Mouse (Mus musculus): ENCODE measurements at regions not wholly inside any gene's neighbourhood (a gene's known extent, or its start where the extent isn't known, plus 50 kb on each side); places are given as distances from the start of the nearest gene placed in this dataset.

- no peak for DNase-seq
- Histone ChIP-seq H3K27me3 (replicated peaks; ENCODE audit: control insufficient read depth, insufficient read depth, low read length) (no peaks in the 10 kb centered on the region), H3K27ac (ENCODE audit: insufficient read depth, low read depth, low read length) (no peak overlapping the region), H3K36me3 (ENCODE audit: control insufficient read depth, insufficient read depth, low read length) (no peaks in the 10 kb centered on the region), H3K4me3 (ENCODE audit: insufficient read depth, low read depth, low read length) (no peak overlapping the region), H3K4me1 (ENCODE audit: control insufficient read depth, insufficient read depth, low read length) (peaks cover 7% of the 10 kb centered on the region; the same call in 1 of the 2 replicates)
- 55% methylated on average over 4 of the region's 4 CpGs for WGBS
- no peak for TF ChIP-seq CTCF (conservative IDR thresholded peaks at IDR 0.05; ENCODE audit: insufficient read depth, insufficient read length, low read depth, low read length)
- no peak for TF ChIP-seq POLR2A (IDR thresholded peaks at IDR 0.05; ENCODE audit: low read depth, low read length)
Measured at GRCm38 (mm10) chrX:11728481-11728880, 400.9 kb downstream of the H2al1j start.

DNA sequence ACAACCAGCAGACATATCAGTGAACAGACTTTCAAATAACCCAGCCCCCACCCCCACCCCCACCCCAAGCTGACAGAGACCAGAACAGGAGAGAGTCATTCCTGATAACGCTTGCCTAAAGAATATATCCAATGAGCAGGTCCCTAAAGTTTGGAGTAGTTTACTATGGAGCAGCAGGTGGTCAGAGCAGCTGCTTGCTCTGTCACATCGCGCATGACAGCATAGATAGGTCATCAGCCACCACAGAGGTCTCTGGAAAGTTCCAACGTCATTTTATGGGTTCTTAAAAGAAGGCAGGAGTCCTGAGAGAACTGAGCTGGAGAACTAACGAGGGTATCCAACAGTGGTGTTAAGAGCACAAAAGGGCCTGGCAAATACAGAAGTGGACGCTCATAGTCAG is 402.4 kb downstream of the H2al1j start:
- no peak overlapping the region for H3K4me3 ChIP-seq (ENCODE audit: insufficient read depth, low read depth, low read length)
- no peaks in the 10 kb centered on the region for H3K36me3 ChIP-seq (ENCODE audit: control insufficient read depth, insufficient read depth, low read length)
- no peaks in the 10 kb centered on the region for H3K27me3 ChIP-seq (replicated peaks; ENCODE audit: control insufficient read depth, insufficient read depth, low read length)
- WGBS: 77% methylated on average over 6 of the region's 6 CpGs
- H3K27ac ChIP-seq (ENCODE audit: insufficient read depth, low read depth, low read length): no peak overlapping the region
- no peak for TF ChIP-seq CTCF (conservative IDR thresholded peaks at IDR 0.05; ENCODE audit: insufficient read depth, insufficient read length, low read depth, low read length)
- no peak for TF ChIP-seq POLR2A (IDR thresholded peaks at IDR 0.05; ENCODE audit: low read depth, low read length)
- 0 out of 2 replicates have a peak, but pooled peaks cover 5% of the 10 kb centered on the region for H3K4me1 ChIP-seq (ENCODE audit: control insufficient read depth, insufficient read depth, low read length)
- DNase-seq: no peak

DNA sequence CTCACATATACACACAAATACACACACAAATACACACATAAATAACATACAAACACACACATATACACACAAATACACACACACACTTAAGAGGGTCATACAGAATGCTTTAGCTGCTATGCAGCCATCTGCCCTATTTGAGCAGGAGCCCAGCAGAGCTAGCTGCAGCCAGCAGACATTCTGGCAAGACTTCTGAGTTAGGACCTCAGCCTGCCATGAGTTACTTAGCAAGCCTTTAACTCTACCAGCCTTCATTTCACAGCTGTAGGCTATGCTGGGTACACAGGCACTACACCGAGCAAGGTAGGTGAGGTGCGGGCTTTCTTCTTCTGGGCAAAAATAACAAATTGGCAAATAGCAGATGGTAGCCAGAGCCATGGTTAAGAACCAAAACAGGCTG is 404.7 kb downstream of the H2al1j start:
- WGBS: 77% methylated on average over 2 of the region's 2 CpGs
- no peak overlapping the region for H3K4me3 ChIP-seq (ENCODE audit: insufficient read depth, low read depth, low read length)
- no peak for DNase-seq
- H3K27me3 ChIP-seq (replicated peaks; ENCODE audit: control insufficient read depth, insufficient read depth, low read length): no peaks in the 10 kb centered on the region
- H3K27ac ChIP-seq (ENCODE audit: insufficient read depth, low read depth, low read length): no peak overlapping the region
- TF ChIP-seq CTCF (conservative IDR thresholded peaks at IDR 0.05; ENCODE audit: insufficient read depth, insufficient read length, low read depth, low read length) (no peak), POLR2A (IDR thresholded peaks at IDR 0.05; ENCODE audit: low read depth, low read length) (no peak)
- H3K4me1 ChIP-seq (ENCODE audit: control insufficient read depth, insufficient read depth, low read length): peaks cover 14% of the 10 kb centered on the region; the same call in 1 of the 2 replicates
- H3K36me3 ChIP-seq (ENCODE audit: control insufficient read depth, insufficient read depth, low read length): no peaks in the 10 kb centered on the region

GRCm38 (mm10) chrX:11734505-11735435 is 407.1 kb downstream of the H2al1j start:
- Histone ChIP-seq H3K36me3 (ENCODE audit: control insufficient read depth, insufficient read depth, low read length) (no peaks in the 10 kb centered on the region), H3K4me1 (ENCODE audit: control insufficient read depth, insufficient read depth, low read length) (peaks cover 14% of the 10 kb centered on the region; the same call in 1 of the 2 replicates), H3K27me3 (replicated peaks; ENCODE audit: control insufficient read depth, insufficient read depth, low read length) (no peaks in the 10 kb centered on the region), H3K27ac (ENCODE audit: insufficient read depth, low read depth, low read length) (no peak overlapping the region), H3K4me3 (ENCODE audit: insufficient read depth, low read depth, low read length) (no peak overlapping the region)
- 57% methylated on average over 26 of the region's 27 CpGs for WGBS
- peak; percentile 45 for DNase-seq
- no peak for TF ChIP-seq POLR2A (IDR thresholded peaks at IDR 0.05; ENCODE audit: low read depth, low read length)
- TF ChIP-seq CTCF (conservative IDR thresholded peaks at IDR 0.05; ENCODE audit: insufficient read depth, insufficient read length, low read depth, low read length): no peak

- Histone ChIP-seq H3K36me3 (ENCODE audit: control insufficient read depth, insufficient read depth, low read length) (no peaks in the 10 kb centered on the region), H3K27me3 (replicated peaks; ENCODE audit: control insufficient read depth, insufficient read depth, low read length) (no peaks in the 10 kb centered on the region), H3K4me3 (ENCODE audit: insufficient read depth, low read depth, low read length) (no peak overlapping the region), H3K4me1 (ENCODE audit: control insufficient read depth, insufficient read depth, low read length) (peaks cover 14% of the 10 kb centered on the region; the same call in 1 of the 2 replicates), H3K27ac (ENCODE audit: insufficient read depth, low read depth, low read length) (no peak overlapping the region)
- DNase-seq: peak; percentile 94
- 26% methylated on average over 17 of the region's 17 CpGs for WGBS
- TF ChIP-seq CTCF (conservative IDR thresholded peaks at IDR 0.05; ENCODE audit: insufficient read depth, insufficient read length, low read depth, low read length) (no peak), POLR2A (IDR thresholded peaks at IDR 0.05; ENCODE audit: low read depth, low read length) (no peak)
Measured at GRCm38 (mm10) chrX:11735516-11736170, 408.0 kb downstream of the H2al1j start.

GRCm38 (mm10) chrX:11736481-11736880 is 408.9 kb downstream of the H2al1j start:
- TF ChIP-seq CTCF (conservative IDR thresholded peaks at IDR 0.05; ENCODE audit: insufficient read depth, insufficient read length, low read depth, low read length): no peak
- no peak for TF ChIP-seq POLR2A (IDR thresholded peaks at IDR 0.05; ENCODE audit: low read depth, low read length)
- no peak overlapping the region for H3K4me3 ChIP-seq (ENCODE audit: insufficient read depth, low read depth, low read length)
- WGBS: 18% methylated on average over 3 of the region's 3 CpGs
- no peak overlapping the region for H3K27ac ChIP-seq (ENCODE audit: insufficient read depth, low read depth, low read length)
- H3K27me3 ChIP-seq (replicated peaks; ENCODE audit: control insufficient read depth, insufficient read depth, low read length): no peaks in the 10 kb centered on the region
- peaks cover 14% of the 10 kb centered on the region; the same call in 1 of the 2 replicates for H3K4me1 ChIP-seq (ENCODE audit: control insufficient read depth, insufficient read depth, low read length)
- H3K36me3 ChIP-seq (ENCODE audit: control insufficient read depth, insufficient read depth, low read length): no peaks in the 10 kb centered on the region
- DNase-seq: peak; percentile 91

DNA sequence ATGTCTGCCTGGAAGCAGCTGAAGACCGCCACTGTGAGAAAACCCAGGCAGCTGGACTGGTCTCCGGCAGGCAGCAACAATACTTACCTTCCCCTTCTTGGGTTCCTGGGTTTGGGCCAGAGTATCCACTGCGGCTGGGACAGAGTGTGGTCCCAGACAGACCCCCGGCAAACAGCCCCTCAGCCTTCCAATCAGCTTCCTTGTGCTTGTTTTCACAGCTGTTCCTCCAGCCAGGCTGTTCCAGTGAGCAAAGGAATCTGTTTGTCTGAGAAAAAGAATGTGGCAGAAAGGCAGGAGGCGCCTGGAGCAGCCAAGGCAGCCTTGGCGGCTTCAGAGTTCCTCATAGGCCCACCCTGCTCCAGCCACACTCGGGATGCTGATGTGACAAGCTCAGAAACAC is 411.9 kb downstream of the H2al1j start:
- Histone ChIP-seq H3K36me3 (ENCODE audit: control insufficient read depth, insufficient read depth, low read length) (no peaks in the 10 kb centered on the region), H3K4me1 (ENCODE audit: control insufficient read depth, insufficient read depth, low read length) (peaks cover 14% of the 10 kb centered on the region; the same call in 1 of the 2 replicates), H3K27ac (ENCODE audit: insufficient read depth, low read depth, low read length) (no peak overlapping the region), H3K27me3 (replicated peaks; ENCODE audit: control insufficient read depth, insufficient read depth, low read length) (no peaks in the 10 kb centered on the region), H3K4me3 (ENCODE audit: insufficient read depth, low read depth, low read length) (no peak overlapping the region)
- WGBS: 62% methylated on average over 7 of the region's 7 CpGs
- peak; percentile 7 for DNase-seq
- TF ChIP-seq CTCF (conservative IDR thresholded peaks at IDR 0.05; ENCODE audit: insufficient read depth, insufficient read length, low read depth, low read length): no peak
- no peak for TF ChIP-seq POLR2A (IDR thresholded peaks at IDR 0.05; ENCODE audit: low read depth, low read length)
